Mouse (Mus musculus) small intestine, adult 2 months (tissue): ENCODE results near the gene Tcap.

Experiments
- CTCF ChIP-seq: fragments of 200-500 bp; IDR thresholded peaks from 2 replicates; pipeline ENCODE4 v1.5.1; 2012; ENCODE audit warnings: low read depth, mild to moderate bottlenecking, control low read depth, inconsistent platforms, low read length, moderate library complexity, mixed read lengths; ENCODE audit not compliant: insufficient replicate concordance, insufficient read length; ENCODE audit errors: extremely low read depth
- POLR2A ChIP-seq: fragments of 200-500 bp; IDR thresholded peaks from 2 replicates; pipeline ENCODE4 v1.6.1; 2012; ENCODE audit warnings: low read depth, mild to moderate bottlenecking, control low read depth, inconsistent platforms, low read length, moderate library complexity

GRCm38 (mm10) chr11:98339071-98339501 lies 44.5 kb upstream of the Tcap start:
- TF ChIP-seq CTCF: no peak
- no peak for TF ChIP-seq POLR2A
